Mouse (Mus musculus): ENCODE measurements around the gene Rps6kl1.

The Rps6kl1 gene

DNA sequence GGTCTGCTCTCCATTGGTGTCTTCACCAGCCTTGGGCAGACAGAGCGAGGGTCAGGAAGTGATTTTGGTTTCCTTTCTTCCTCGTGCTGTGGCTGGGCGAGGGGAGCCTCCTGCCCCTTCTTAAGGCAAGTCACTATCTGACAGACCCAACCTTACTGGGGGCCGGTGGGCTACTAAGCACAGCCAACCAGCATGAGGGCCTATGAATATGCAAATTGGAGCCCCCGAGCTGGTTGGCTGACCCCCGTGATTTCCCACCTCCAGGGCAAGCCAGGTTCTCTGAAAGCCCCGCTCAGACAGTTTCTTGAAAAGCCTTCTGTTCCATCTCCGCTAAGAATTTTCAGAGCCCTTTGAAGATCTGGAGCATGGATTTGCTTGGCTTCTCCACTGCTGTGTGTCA is 44.8 kb downstream of the Rps6kl1 start:
- DNase-seq (ENCODE audit: low spot score): peak; percentile 26

DNA sequence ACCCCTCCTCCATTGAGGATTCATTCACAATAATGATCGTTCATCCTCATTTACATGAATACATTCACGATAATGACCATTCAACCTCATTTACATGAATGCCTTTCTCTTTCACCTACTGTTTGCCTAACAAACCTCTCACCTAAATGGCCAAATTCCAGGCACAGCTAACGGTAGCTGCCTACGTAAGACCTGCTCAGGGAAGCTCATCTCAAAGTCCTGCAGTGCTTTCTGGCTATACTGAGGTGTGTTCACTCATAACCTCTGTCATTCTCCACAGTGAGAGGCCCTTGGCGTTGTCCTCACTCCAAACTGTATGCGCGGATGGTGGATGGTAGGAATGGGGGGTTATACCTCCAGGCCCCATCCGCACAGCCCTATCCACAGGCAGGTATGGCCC is 46.3 kb downstream of the Rps6kl1 start:
- no peak for DNase-seq (ENCODE audit: low spot score)

DNA sequence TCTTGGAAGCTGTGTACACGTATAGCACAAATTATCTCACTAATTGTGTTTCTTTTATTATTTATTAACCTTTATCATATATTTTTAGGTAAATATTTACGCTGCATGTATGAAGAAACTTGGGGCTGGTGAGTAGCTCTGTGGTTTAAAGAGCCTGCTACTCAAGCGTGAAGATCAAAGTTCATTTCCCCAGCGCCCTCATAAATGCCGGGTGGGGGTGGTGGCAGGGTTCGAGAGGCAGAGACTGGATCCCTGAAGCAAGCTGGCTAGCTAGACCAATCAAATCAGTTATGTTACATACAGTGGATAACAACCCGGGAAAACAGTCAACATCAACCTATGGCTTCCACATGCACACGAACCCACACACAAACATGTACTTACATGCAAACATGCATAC is 48.0 kb downstream of the Rps6kl1 start:
- DNase-seq (ENCODE audit: low spot score): no peak

DNA sequence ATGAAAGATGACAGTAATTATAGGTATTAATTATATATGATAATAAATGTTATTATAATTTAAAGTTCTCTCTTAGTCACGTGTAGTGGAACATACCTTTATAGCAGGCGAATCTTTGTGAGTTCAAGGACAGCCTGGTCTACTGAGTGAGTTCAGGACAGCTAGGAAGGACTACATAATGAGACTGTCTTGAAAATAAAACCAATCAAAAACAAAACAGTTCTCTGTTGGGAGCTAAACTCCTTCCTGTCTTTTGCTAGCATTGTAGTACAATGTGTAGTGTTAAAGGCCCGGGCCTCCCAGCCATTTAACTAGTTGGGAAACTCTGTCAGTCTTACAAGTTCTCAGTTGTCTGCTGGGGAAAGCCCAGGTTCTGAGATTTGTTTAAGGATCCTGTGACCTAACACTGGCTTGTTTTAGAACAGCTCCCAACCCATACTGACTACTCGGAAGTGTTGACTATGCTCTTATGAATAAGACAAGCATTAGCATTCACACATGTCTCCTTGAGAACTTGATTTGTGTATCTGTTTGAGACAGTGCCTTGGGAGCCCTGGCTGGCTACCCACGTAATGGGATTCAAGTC is 49.5 kb downstream of the Rps6kl1 start:
- no peak for DNase-seq (ENCODE audit: low spot score)

DNA sequence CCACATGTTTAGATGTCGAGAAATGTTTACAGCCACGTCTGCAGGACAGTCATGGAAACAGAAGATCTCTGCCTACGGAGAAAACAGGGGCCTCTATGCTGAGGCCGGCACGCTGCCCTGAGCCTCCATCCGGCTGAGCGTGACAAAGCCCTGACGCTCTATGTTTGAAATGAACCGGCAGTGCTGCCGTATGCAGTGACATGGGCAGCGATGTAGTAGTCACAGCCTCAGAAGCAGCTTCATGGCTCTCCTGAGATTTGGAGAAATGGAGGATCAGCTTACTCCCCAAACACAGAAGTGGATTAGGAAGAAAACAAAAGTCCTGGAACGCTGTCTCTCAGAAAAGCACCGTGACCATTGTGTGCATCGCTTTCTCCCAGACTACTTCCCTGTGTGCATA is 50.1 kb downstream of the Rps6kl1 start:
- DNase-seq (ENCODE audit: low spot score): no peak

DNA sequence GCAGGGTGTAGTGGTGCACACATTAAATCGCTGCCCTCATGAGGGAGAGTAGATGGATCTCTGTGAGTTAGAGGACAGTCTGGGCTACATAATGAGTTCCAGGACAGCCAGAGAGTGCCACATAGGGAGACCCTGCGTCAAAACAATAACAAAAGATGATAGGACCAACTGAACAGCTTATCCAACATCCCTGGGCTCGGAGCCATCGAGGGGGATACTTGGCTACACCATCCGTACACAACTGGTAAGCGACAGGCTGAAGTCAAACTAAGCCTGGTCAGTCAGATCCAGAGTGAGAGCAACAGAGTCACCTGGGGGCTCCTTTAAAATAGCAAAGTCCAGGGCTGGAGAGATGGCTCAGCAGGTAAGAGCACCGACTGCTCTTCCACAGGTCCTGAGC is 55.2 kb downstream of the Rps6kl1 start:
- no peak for DNase-seq (ENCODE audit: low spot score)

DNA sequence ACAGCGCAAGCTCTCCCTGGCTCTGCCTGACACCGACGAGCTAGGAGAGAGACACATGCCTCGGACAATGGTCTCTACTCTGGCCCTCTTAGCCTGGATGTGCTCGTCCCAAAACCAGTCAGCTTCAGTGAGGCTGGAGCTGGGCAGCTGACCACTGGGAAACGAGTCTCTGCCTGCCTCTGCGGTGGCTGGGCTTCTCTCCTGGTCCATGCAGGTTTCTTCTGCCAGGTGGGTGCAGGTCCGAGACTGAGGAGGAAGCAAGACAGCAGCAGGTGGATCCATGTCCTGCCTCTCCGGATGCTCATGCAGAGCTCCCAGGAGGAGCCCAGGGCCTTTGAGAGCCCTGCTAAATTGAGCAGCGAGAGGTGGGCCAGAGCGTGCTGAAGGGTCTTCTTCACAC is 55.9 kb downstream of the Rps6kl1 start:
- no peak for DNase-seq (ENCODE audit: low spot score)

DNA sequence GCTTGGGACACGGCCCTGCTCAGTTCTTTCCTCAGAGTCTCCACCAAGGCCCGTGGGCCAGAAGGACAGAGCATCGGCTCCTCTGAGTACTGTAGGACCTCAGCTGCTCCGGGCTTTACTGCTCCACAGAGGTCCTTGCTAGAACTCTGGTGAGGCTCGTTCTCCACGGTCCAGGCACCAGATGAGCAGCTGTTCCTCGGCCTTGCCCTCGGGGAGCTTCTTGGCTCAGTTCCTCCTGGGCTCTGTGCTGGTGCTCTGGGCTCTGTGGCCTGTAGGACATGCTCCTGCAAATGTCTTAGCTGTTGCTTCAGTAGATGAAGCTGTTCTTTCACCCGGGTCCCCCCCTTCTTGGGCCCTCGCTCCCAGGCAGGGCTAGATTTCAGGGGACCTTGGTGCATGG is 56.4 kb downstream of the Rps6kl1 start:
- DNase-seq (ENCODE audit: low spot score): no peak

DNA sequence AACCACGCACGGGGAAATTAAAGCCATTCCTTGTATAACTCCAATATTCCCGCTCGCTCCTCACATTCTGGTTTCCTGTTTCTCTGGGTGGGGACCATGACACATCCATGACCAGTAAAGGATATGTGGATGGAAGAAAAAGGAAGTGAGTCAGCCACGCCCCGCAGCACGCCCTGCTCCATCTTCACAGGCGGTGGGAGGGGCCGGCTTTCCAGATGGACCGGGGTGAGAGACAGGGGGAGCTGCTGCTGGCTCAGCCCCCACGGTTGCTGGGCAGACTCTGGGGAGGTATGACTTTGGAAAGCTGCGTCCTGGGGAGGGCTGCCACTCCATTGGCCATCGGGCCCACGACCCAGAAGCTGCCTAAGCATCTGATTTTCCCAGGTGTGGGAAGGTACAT is 57.1 kb downstream of the Rps6kl1 start:
- no peak for DNase-seq (ENCODE audit: low spot score)

DNA sequence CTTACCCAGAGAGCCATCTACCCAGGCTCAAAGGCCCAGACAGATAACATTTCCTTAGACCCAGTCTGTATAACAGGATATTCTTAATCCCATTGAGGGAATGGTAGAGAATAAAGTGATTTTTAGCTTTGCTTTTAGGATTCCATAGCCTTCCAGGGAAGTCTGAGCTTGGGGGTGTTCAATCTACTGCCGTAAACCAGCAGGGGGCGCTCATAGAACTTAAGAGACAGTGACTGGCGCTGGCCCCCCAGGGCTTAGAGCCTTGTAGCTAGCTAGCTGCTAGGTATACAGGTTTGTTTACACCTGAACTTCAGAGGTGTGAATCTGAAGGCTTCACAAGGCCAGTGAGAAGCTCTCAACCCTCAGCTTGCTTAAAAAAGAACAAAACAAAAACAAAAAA is 58.9 kb downstream of the Rps6kl1 start:
- DNase-seq (ENCODE audit: low spot score): no peak

DNA sequence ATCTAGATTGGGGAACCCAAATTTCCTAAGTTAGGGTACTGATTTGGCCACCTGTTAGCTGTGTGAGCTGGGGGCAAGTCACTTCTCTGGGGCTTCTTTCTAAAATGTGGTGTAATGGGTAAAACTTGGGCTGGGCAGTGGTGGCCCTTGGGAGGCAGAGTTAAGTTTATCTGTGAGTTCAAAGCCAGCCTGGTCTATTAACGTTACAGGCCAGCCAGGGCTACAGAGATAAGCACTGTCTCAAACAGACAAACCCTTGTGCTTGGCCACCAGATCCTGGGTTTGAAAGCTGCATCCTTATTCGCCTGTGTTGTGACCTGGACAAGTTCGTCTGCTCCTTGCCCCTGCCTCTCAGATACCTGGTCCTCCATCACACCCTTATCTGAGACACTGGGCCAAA is 59.9 kb downstream of the Rps6kl1 start:
- no peak for DNase-seq (ENCODE audit: low spot score)

DNA sequence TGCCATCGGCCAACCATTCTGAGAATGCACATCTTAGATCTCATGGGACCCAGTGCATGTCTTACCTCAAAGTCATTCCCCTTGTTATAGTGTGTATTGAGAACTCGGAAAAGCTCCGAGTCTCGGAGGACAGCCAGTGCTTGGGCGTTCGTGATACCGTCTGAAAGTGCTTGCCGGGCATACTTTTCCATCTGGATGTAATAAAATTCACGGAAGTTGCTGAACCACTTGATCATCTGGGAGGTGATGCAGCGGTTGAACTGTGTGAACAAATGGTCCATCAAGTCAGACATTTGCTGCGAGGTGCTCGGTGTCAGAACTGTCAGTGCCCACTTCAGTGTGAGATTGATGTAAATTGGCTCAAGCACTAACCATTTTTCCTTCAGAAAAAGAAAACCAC is 63.2 kb downstream of the Rps6kl1 start:
- no peak for DNase-seq (ENCODE audit: low spot score)
